Mouse (Mus musculus) cerebellum, adult 9-10 months (tissue): ENCODE measurements around the gene Abcd4.

Experiments used
- DNase-seq: peaks from one replicate; pipeline ENCODE4 v3.0.0; 2022

The Abcd4 gene

GRCm38 (mm10) chr12:84616977-84617630, at the start of gene Abcd4:
Gene Abcd4, minus strand, starts transcription at chr12:84617413.
- peak; percentile 96 for DNase-seq

GRCm38 (mm10) chr12:84653912-84654311, 36.7 kb upstream of the Abcd4 start:
- peak; percentile 69 for DNase-seq

GRCm38 (mm10) chr12:84650234-84650633, 33.0 kb upstream of the Abcd4 start:
- no peak for DNase-seq

- no peak for DNase-seq
Observed at GRCm38 (mm10) chr12:84640654-84641053, 23.4 kb upstream of the Abcd4 start, which contains the start of gene Vrtn. Gene Vrtn, plus strand, starts transcription at chr12:84641019.

- DNase-seq: no peak
Observed at GRCm38 (mm10) chr12:84640253-84640652, 23.0 kb upstream of the Abcd4 start.

- no peak for DNase-seq
Observed at GRCm38 (mm10) chr12:84631867-84632266, 14.7 kb upstream of the Abcd4 start.

GRCm38 (mm10) chr12:84625116-84625515, 7.9 kb upstream of the Abcd4 start:
- DNase-seq: no peak

GRCm38 (mm10) chr12:84624601-84625000, 7.4 kb upstream of the Abcd4 start:
- no peak for DNase-seq

GRCm38 (mm10) chr12:84620975-84621374, 3.8 kb upstream of the Abcd4 start:
- DNase-seq: peak; percentile 51

- DNase-seq: no peak
Observed at GRCm38 (mm10) chr12:84617663-84618062, 450 bp upstream of the Abcd4 start.

- no peak for DNase-seq
Observed at GRCm38 (mm10) chr12:84614524-84614923, 2.7 kb downstream of the Abcd4 start.

- DNase-seq: no peak
Observed at GRCm38 (mm10) chr12:84614001-84614400, 3.2 kb downstream of the Abcd4 start.

GRCm38 (mm10) chr12:84612518-84612917, 4.7 kb downstream of the Abcd4 start:
- DNase-seq: no peak

- DNase-seq: no peak
Observed at GRCm38 (mm10) chr12:84611718-84612117, 5.5 kb downstream of the Abcd4 start.

- DNase-seq: no peak
Observed at GRCm38 (mm10) chr12:84605860-84606259, 11.4 kb downstream of the Abcd4 start.

- no peak for DNase-seq
Observed at GRCm38 (mm10) chr12:84604001-84604400, 13.2 kb downstream of the Abcd4 start.

- no peak for DNase-seq
Observed at GRCm38 (mm10) chr12:84598324-84598723, 18.9 kb downstream of the Abcd4 start.

GRCm38 (mm10) chr12:84589825-84590761, 27.1 kb downstream of the Abcd4 start:
- peak; percentile 95 for DNase-seq

- DNase-seq: no peak
Observed at GRCm38 (mm10) chr12:84581285-84581684, 35.9 kb downstream of the Abcd4 start.

GRCm38 (mm10) chr12:84578440-84578770, 38.8 kb downstream of the Abcd4 start:
- no peak for DNase-seq

- DNase-seq: no peak
Observed at GRCm38 (mm10) chr12:84577768-84578439, 39.3 kb downstream of the Abcd4 start.

- DNase-seq: no peak
Observed at GRCm38 (mm10) chr12:84573094-84573493, 44.1 kb downstream of the Abcd4 start.

GRCm38 (mm10) chr12:84572341-84572720, 44.9 kb downstream of the Abcd4 start:
- DNase-seq: no peak
